Mouse (Mus musculus) retina, postnatal 7 days (tissue): ENCODE data around the gene Trip11.
"Not testable (repeated sequence)": the region's sequence is repeated elsewhere in the genome, so short reads cannot be mapped to it uniquely, and the experiment has no call there.

Experiments
- DNase-seq: peaks from one replicate; pipeline ENCODE4 v3.0.0-alpha.2; 2012; ENCODE audit warnings: low read depth, low spot score

Gene Trip11

GRCm38 (mm10) chr12:101912626-101913490 lies at the start of gene Trip11:
TSS of gene Trip11 (minus strand) at chr12:101913267.
- DNase-seq = peak; percentile 85

GRCm38 (mm10) chr12:101958960-101959780 lies 46.1 kb upstream of the Trip11 start:
- not testable (repeated sequence) for DNase-seq

GRCm38 (mm10) chr12:101958556-101958955 lies 45.5 kb upstream of the Trip11 start:
- no peak for DNase-seq

GRCm38 (mm10) chr12:101957942-101958544 lies 45.0 kb upstream of the Trip11 start, which contains the start of gene Atxn3:
TSS of gene Atxn3 (minus strand) at chr12:101958246.
- peak; percentile 93 for DNase-seq

- DNase-seq = no peak
Observed at GRCm38 (mm10) chr12:101957079-101957941, 44.2 kb upstream of the Trip11 start.

GRCm38 (mm10) chr12:101955821-101956220 lies 42.8 kb upstream of the Trip11 start:
- DNase-seq = not testable (repeated sequence)

GRCm38 (mm10) chr12:101948801-101949200 lies 35.7 kb upstream of the Trip11 start:
- DNase-seq = no peak

- no peak for DNase-seq
Observed at GRCm38 (mm10) chr12:101947986-101948385, 34.9 kb upstream of the Trip11 start.

- DNase-seq = no peak
Observed at GRCm38 (mm10) chr12:101937572-101937971, 24.5 kb upstream of the Trip11 start.

GRCm38 (mm10) chr12:101935223-101935622 lies 22.2 kb upstream of the Trip11 start:
- no peak for DNase-seq

- DNase-seq = no peak
Observed at GRCm38 (mm10) chr12:101928423-101928822, 15.4 kb upstream of the Trip11 start.

- no peak for DNase-seq
Observed at GRCm38 (mm10) chr12:101922313-101922712, 9.2 kb upstream of the Trip11 start.

- DNase-seq = no peak
Observed at GRCm38 (mm10) chr12:101919847-101920246, 6.8 kb upstream of the Trip11 start.

GRCm38 (mm10) chr12:101917165-101917564 lies 4.1 kb upstream of the Trip11 start:
- DNase-seq = no peak

GRCm38 (mm10) chr12:101911346-101911745 lies 1.7 kb downstream of the Trip11 start:
- no peak for DNase-seq

GRCm38 (mm10) chr12:101910360-101910759 lies 2.7 kb downstream of the Trip11 start:
- DNase-seq = no peak

- DNase-seq = no peak
Observed at GRCm38 (mm10) chr12:101905817-101906216, 7.2 kb downstream of the Trip11 start.

GRCm38 (mm10) chr12:101904906-101905305 lies 8.2 kb downstream of the Trip11 start:
- no peak for DNase-seq

GRCm38 (mm10) chr12:101904170-101904569 lies 8.9 kb downstream of the Trip11 start:
- no peak for DNase-seq

GRCm38 (mm10) chr12:101899671-101900245 lies 13.3 kb downstream of the Trip11 start:
- DNase-seq = no peak

- no peak for DNase-seq
Observed at GRCm38 (mm10) chr12:101898966-101899365, 14.1 kb downstream of the Trip11 start.
